In genomic region chr13:55114375-55114774, GRCm38 (mm10) we compare ENCODE assay signal across 24 mouse cellular contexts. TPM values are rescaled to one million over a fixed set of nuclear protein-coding genes. Genes with fewer than 3 reads are reported as not detected.
"Had no signal": no experiment of that assay in that cellular context is flagged by ENCODE, and none has a peak within 500 bp of the region (broad histone marks: within the 10 kb centered on the region; RNA-seq: fewer than 3 reads in every experiment).

No protein-coding gene starts in this region.

- H3K9me3 ChIP-seq: neural tube, embryonic 15.5 days; stomach, embryonic 15.5 days had no signal

- H3K9ac ChIP-seq: neural tube, embryonic 15.5 days; stomach, embryonic 15.5 days had no signal

- H3K4me1 ChIP-seq: neural tube, embryonic 15.5 days; stomach, embryonic 15.5 days had no signal

- H3K4me2 ChIP-seq: neural tube, embryonic 15.5 days; stomach, embryonic 15.5 days had no signal

- H3K27me3 ChIP-seq: neural tube, embryonic 15.5 days; stomach, embryonic 15.5 days had no signal

- DNase-seq: retina, postnatal 1 day; right cerebral cortex, adult 18-20 months; right cerebral cortex, postnatal 14 days; right cerebral cortex, postnatal 25 days; right cerebral cortex, postnatal 4 days; spleen, adult 18-20 months; thymus, adult 18-20 months; thymus, adult 2 months; thymus, postnatal 14 days; thymus, postnatal 25 days; thymus, postnatal 36 days; thymus, postnatal 4 days had no signal

- H3K4me3 ChIP-seq: neural tube, embryonic 15.5 days; stomach, embryonic 15.5 days had no signal

- H3K27ac ChIP-seq: neural tube, embryonic 15.5 days; stomach, embryonic 15.5 days; stomach, postnatal 0 days had no signal

RNA-seq across cellular contexts. Expression of gene Gm17617, which starts 19.0 kb away (rescaled TPM):
- total RNA-seq: neutrophil, adult 5-6 weeks had no signal
- polyA plus RNA-seq: neural tube, embryonic 14.5 days; neural tube, embryonic 15.5 days; small intestine, adult 2 months; spleen, adult 2 months; stomach, embryonic 14.5 days; stomach, embryonic 15.5 days; stomach, embryonic 16.5 days; stomach, postnatal 0 days; testis, adult 2 months; thymus, adult 2 months; thymus, postnatal 0 days; urinary bladder, adult 2 months had no signal

RNA-seq across cellular contexts. Expression of gene Fgfr4, which starts 38.1 kb away (rescaled TPM):
- total RNA-seq: neutrophil, adult 5-6 weeks had no signal
- polyA plus RNA-seq: thymus, postnatal 0 days had no signal
